Mouse (Mus musculus): ENCODE measurements at regions not wholly inside any gene's neighbourhood (a gene's known extent, or its start where the extent isn't known, plus 50 kb on each side); places are given as distances from the start of the nearest gene placed in this dataset.

- no peaks in the 10 kb centered on the region for H3K9me3 ChIP-seq (ENCODE audit: control insufficient read depth, low read length)
- ATAC-seq (ENCODE audit: low read depth): no peak
- H3K36me3 ChIP-seq (ENCODE audit: control insufficient read depth, insufficient read depth, low read length): no peaks in the 10 kb centered on the region
- H3K4me1 ChIP-seq (ENCODE audit: control insufficient read depth, insufficient read depth, low read length): no peaks in the 10 kb centered on the region; the same call in 1 of the 2 replicates
- no peak overlapping the region for H3K4me2 ChIP-seq (ENCODE audit: low read depth, low read length)
- no peaks in the 10 kb centered on the region for H3K27me3 ChIP-seq (ENCODE audit: control insufficient read depth, insufficient read depth, low read length)
- no peak overlapping the region for H3K4me3 ChIP-seq (ENCODE audit: low read depth, low read length)
- no peak overlapping the region for H3K27ac ChIP-seq (ENCODE audit: low read depth, low read length)
- no peak overlapping the region for H3K9ac ChIP-seq (replicated peaks; ENCODE audit: low read depth, low read length)
- WGBS: 96% methylated on average over 20 of the region's 20 CpGs
Observed at GRCm38 (mm10) chr1:63365126-63365525, 80.6 kb upstream of the Adam23 start.

DNA sequence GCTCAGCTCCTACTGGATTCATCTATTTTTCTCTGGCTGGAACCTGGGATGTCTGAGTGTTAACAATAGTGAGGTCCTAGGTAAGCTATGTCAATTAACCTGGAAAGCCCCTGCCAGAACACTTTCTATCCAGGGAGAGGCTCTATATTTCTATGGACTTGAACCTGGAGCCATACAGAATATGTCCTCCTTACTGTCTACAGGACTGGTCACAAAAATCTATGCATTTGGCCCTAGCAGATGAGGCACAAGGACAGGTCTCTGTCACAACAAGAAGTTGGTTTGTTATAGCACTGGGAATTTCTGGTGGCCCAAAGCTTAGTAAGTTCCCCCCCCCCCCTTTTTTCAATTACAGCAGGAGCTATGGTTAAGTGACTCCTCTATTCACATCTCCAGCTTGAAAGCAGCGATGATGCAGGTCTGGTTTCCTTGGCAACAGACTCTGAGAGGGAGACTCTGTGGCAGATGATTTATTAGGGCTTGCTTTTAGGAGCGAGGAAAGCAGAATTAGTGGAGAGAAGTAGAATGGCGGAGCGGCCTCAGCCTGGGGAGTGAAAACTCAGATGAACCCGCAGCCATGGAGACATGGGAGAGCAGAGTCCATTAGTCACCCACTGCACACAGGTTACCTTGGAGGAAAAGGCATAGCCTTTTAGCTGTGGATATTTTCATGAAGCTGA is 77.9 kb upstream of the Adam23 start:
- no peaks in the 10 kb centered on the region for H3K27me3 ChIP-seq (ENCODE audit: control insufficient read depth, insufficient read depth, low read length)
- no peaks in the 10 kb centered on the region; the same call in 1 of the 2 replicates for H3K4me1 ChIP-seq (ENCODE audit: control insufficient read depth, insufficient read depth, low read length)
- WGBS: 4% methylated on average over 5 of the region's 5 CpGs
- ATAC-seq (ENCODE audit: low read depth): peak; percentile 97
- no peaks in the 10 kb centered on the region for H3K9me3 ChIP-seq (ENCODE audit: control insufficient read depth, low read length)
- H3K4me2 ChIP-seq (ENCODE audit: low read depth, low read length): no peak overlapping the region
- H3K27ac ChIP-seq (ENCODE audit: low read depth, low read length): peak overlapping the region; percentile 73
- H3K9ac ChIP-seq (replicated peaks; ENCODE audit: low read depth, low read length): no peak overlapping the region
- no peaks in the 10 kb centered on the region for H3K36me3 ChIP-seq (ENCODE audit: control insufficient read depth, insufficient read depth, low read length)
- no peak overlapping the region for H3K4me3 ChIP-seq (ENCODE audit: low read depth, low read length)

DNA sequence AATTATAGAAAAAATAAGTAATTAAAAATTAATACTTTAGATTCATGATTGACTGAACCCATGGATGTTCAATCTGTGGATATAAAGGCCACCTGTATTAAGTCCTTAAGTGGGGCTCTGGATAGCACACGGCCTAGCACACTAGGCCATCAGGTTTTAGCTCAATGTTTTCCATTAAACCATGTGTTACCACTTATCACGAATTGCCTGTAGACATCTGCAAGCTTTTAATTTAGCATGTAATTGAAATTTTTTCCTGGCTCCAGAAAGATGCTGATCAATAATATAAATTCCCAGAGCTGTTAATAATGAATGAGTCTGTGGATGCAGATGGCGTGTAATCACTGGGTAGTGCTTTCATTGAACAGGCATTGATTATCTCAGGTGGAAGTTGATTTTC is 76.8 kb upstream of the Adam23 start:
- ATAC-seq (ENCODE audit: low read depth): no peak

DNA sequence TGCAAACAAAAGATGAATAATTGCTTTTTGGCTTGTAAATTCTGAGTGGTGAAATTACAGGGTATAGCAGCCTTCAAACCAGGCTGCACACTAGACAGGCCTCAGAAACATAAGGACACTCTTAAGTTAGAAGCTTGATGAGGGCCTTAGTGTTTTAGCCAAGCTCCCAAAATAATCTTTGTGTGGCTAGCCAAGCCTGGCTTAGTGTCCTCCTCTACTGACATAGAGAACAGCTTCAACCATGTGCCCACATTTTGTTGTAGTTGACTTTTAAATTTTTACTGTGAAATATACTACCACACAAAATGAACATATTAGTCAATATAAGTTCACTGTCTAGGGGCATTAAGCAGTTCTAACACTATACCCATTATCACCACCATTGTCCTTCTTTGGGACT is 76.1 kb upstream of the Adam23 start:
- ATAC-seq (ENCODE audit: low read depth): no peak
- Histone ChIP-seq H3K4me1 (ENCODE audit: control insufficient read depth, insufficient read depth, low read length) (no peaks in the 10 kb centered on the region; the same call in 1 of the 2 replicates), H3K27ac (ENCODE audit: low read depth, low read length) (no peak overlapping the region), H3K4me3 (ENCODE audit: low read depth, low read length) (no peak overlapping the region), H3K9me3 (ENCODE audit: control insufficient read depth, low read length) (no peaks in the 10 kb centered on the region), H3K27me3 (ENCODE audit: control insufficient read depth, insufficient read depth, low read length) (no peaks in the 10 kb centered on the region), H3K36me3 (ENCODE audit: control insufficient read depth, insufficient read depth, low read length) (no peaks in the 10 kb centered on the region), H3K9ac (replicated peaks; ENCODE audit: low read depth, low read length) (no peak overlapping the region), H3K4me2 (ENCODE audit: low read depth, low read length) (no peak overlapping the region)

More for the DNA sequence above, 76.8 kb upstream of the Adam23 start:
- Histone ChIP-seq H3K36me3 (ENCODE audit: control insufficient read depth, insufficient read depth, low read length) (no peaks in the 10 kb centered on the region), H3K4me2 (ENCODE audit: low read depth, low read length) (no peak overlapping the region), H3K27ac (ENCODE audit: low read depth, low read length) (no peak overlapping the region), H3K27me3 (ENCODE audit: control insufficient read depth, insufficient read depth, low read length) (no peaks in the 10 kb centered on the region), H3K4me3 (ENCODE audit: low read depth, low read length) (no peak overlapping the region), H3K9me3 (ENCODE audit: control insufficient read depth, low read length) (no peaks in the 10 kb centered on the region), H3K9ac (replicated peaks; ENCODE audit: low read depth, low read length) (no peak overlapping the region), H3K4me1 (ENCODE audit: control insufficient read depth, insufficient read depth, low read length) (no peaks in the 10 kb centered on the region; the same call in 1 of the 2 replicates)
- WGBS: 38% methylated on average over 3 of the region's 3 CpGs

DNA sequence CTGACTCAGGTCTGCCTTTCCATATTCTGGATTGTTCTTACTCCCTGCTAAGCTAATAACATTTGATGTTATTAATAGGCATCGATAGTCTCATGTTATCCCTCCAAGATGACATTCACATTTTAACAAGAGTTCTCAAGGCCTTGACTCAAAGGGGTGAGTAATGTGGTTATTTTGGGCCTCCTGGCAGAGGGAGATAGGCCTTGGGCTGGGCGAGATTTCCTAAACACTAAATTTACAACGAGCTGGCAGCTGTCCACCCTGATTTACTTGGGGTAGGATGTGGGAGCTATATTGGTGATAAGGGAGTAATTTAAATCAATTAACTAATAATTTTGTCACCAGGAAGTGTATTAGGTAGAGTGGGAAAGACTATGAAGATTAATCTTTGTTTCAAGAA is 62.6 kb upstream of the Adam23 start:
- Histone ChIP-seq H3K27me3 (ENCODE audit: control insufficient read depth, insufficient read depth, low read length) (no peaks in the 10 kb centered on the region), H3K36me3 (ENCODE audit: control insufficient read depth, insufficient read depth, low read length) (no peaks in the 10 kb centered on the region), H3K4me2 (ENCODE audit: low read depth, low read length) (no peak overlapping the region), H3K9me3 (ENCODE audit: control insufficient read depth, low read length) (no peaks in the 10 kb centered on the region), H3K9ac (replicated peaks; ENCODE audit: low read depth, low read length) (no peak overlapping the region), H3K27ac (ENCODE audit: low read depth, low read length) (no peak overlapping the region), H3K4me3 (ENCODE audit: low read depth, low read length) (no peak overlapping the region), H3K4me1 (ENCODE audit: control insufficient read depth, insufficient read depth, low read length) (no peaks in the 10 kb centered on the region)
- ATAC-seq (ENCODE audit: low read depth): no peak
- WGBS: 65% methylated on average over 3 of the region's 3 CpGs

DNA sequence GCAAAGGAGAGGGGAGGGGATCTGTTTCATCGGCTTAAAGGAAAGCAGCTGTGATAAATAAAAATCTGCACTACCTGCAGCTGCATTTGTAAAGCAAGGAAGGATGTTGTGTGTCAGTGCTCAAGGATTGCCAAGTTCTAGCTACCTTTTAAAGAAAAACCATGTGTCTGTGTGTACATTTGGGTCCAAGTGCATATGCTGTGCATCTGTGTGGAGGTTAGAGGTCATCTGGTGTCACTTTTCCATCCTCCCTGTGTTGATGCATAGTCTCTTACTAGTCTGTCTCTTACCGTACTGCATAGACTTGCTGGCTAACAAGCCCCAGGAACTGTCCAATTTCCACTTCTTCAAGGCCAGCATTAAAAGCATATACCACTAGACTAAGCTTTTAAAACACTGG is 60.6 kb upstream of the Adam23 start:
- H3K36me3 ChIP-seq (ENCODE audit: control insufficient read depth, insufficient read depth, low read length): no peaks in the 10 kb centered on the region
- H3K27me3 ChIP-seq (ENCODE audit: control insufficient read depth, insufficient read depth, low read length): no peaks in the 10 kb centered on the region
- no peak for ATAC-seq (ENCODE audit: low read depth)
- H3K9me3 ChIP-seq (ENCODE audit: control insufficient read depth, low read length): no peaks in the 10 kb centered on the region
- H3K4me3 ChIP-seq (ENCODE audit: low read depth, low read length): no peak overlapping the region
- H3K27ac ChIP-seq (ENCODE audit: low read depth, low read length): no peak overlapping the region
- no peak overlapping the region for H3K4me2 ChIP-seq (ENCODE audit: low read depth, low read length)
- no peak overlapping the region for H3K9ac ChIP-seq (replicated peaks; ENCODE audit: low read depth, low read length)
- no peaks in the 10 kb centered on the region for H3K4me1 ChIP-seq (ENCODE audit: control insufficient read depth, insufficient read depth, low read length)
- WGBS: 74% methylated on average over 2 of the region's 2 CpGs

DNA sequence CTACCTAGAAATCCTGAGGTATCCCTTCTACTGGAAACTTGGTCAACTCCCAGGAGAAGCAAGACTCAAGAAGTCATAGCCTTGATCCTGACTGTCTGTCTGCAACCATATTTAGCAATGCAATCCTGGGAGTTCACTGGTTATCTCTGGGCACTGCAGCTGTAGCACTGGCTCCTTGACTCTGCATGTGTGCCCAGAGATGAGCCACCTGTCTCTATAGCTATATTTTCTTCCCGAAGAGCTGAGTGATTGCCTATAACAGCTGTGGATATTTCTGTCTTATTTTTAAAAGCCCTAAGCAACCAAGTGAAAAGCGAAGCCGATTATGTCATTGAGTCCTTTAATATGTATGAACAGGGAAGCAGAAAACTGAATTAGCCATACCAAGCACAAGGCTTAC is 50.3 kb upstream of the Adam23 start:
- Histone ChIP-seq H3K27ac (ENCODE audit: low read depth, low read length) (no peak overlapping the region), H3K27me3 (ENCODE audit: control insufficient read depth, insufficient read depth, low read length) (no peaks in the 10 kb centered on the region), H3K4me2 (ENCODE audit: low read depth, low read length) (no peak overlapping the region), H3K36me3 (ENCODE audit: control insufficient read depth, insufficient read depth, low read length) (no peaks in the 10 kb centered on the region), H3K9ac (replicated peaks; ENCODE audit: low read depth, low read length) (no peak overlapping the region), H3K4me3 (ENCODE audit: low read depth, low read length) (no peak overlapping the region), H3K4me1 (ENCODE audit: control insufficient read depth, insufficient read depth, low read length) (no peaks in the 10 kb centered on the region), H3K9me3 (ENCODE audit: control insufficient read depth, low read length) (no peaks in the 10 kb centered on the region)
- ATAC-seq (ENCODE audit: low read depth): no peak
- WGBS: 86% methylated on average over 3 of the region's 3 CpGs
